Mouse (Mus musculus) MEL (cell line): ENCODE data around the gene Enox2. TPM values are rescaled to one million over a fixed set of nuclear protein-coding genes. Genes with fewer than 3 reads are reported as not detected.

Source experiments
- DNase-seq: peaks from one replicate; pipeline ENCODE4 v3.0.0; 2011; ENCODE audit warnings: low read depth, low spot score
- H3K27ac ChIP-seq: 2 replicates; pipeline ENCODE4 v1.5.1; 2012; ENCODE audit warnings: low read depth, mild to moderate bottlenecking, control low read depth, low read length, moderate library complexity; ENCODE audit not compliant: control insufficient read depth
- H3K27me3 ChIP-seq, 2 experiments: fragments of 150-350 bp in 1 of 2; sonication (generic) in 1 of 2; 2 replicates each; pipeline ENCODE4 v1.6.1; 2012; ENCODE audit warnings: low read length in 2 of 2, mild to moderate bottlenecking in 2 of 2, improper control_type of control experiment in 1 of 2, moderate library complexity in 1 of 2; ENCODE audit not compliant: insufficient read depth in 2 of 2, control insufficient read depth in 1 of 2
- H3K36me3 ChIP-seq, 2 experiments: 2 replicates each; pipeline ENCODE4 v1.6.1; 2012 to 2014; ENCODE audit warnings: low read length in 2 of 2, improper control_type of control experiment in 1 of 2, inconsistent platforms in 1 of 2, mild to moderate bottlenecking in 1 of 2; ENCODE audit not compliant: insufficient read depth in 2 of 2, control insufficient read depth in 1 of 2
- H3K4me1 ChIP-seq, 2 experiments: fragments of 150-350 bp in 1 of 2; sonication (generic) in 1 of 2; 2 replicates each; pipeline ENCODE4 v1.6.1; 2012; ENCODE audit warnings: low read length in 2 of 2, improper control_type of control experiment in 1 of 2, mild to moderate bottlenecking in 1 of 2; ENCODE audit not compliant: insufficient read depth in 2 of 2, control insufficient read depth in 1 of 2
- H3K4me3 ChIP-seq, 2 experiments: fragments of 150-350 bp in 1 of 2; sonication (generic) in 1 of 2; 2 replicates each; pipeline ENCODE4 v1.5.1; 2012; ENCODE audit warnings: low read depth in 2 of 2, low read length in 2 of 2, mild to moderate bottlenecking in 2 of 2, moderate library complexity in 2 of 2, control low read depth in 1 of 2, improper control_type of control experiment in 1 of 2; ENCODE audit not compliant: control insufficient read depth in 1 of 2, insufficient read depth in 1 of 2
- H3K79me2 ChIP-seq: 2 replicates; pipeline ENCODE4 v1.6.1; 2012; ENCODE audit warnings: mild to moderate bottlenecking, low read length, moderate library complexity; ENCODE audit not compliant: control insufficient read depth, poor library complexity, insufficient read depth
- H3K9ac ChIP-seq: 2 replicates; pipeline ENCODE4 v1.6.1; 2012; ENCODE audit warnings: low read depth, mild to moderate bottlenecking, control low read depth, low read length, moderate library complexity; ENCODE audit not compliant: control insufficient read depth, poor library complexity, severe bottlenecking
- H3K9me3 ChIP-seq: fragments of 150-350 bp; sonication (generic); replicated peaks from 2 replicates; pipeline ENCODE4 v1.6.1; 2012; ENCODE audit warnings: mild to moderate bottlenecking, low read length, improper control_type of control experiment, moderate library complexity; ENCODE audit not compliant: insufficient read depth
- BHLHE40 ChIP-seq: IDR thresholded peaks from 2 replicates; pipeline ENCODE4 v1.6.1; 2012; ENCODE audit warnings: low read depth, mild to moderate bottlenecking, inconsistent platforms, low read length, improper control_type of control experiment, borderline replicate concordance
- CHD1 ChIP-seq: IDR thresholded peaks from 2 replicates; pipeline ENCODE4 v1.6.1; 2012; ENCODE audit warnings: low read depth, mild to moderate bottlenecking, inconsistent platforms, low read length, improper control_type of control experiment
- CHD2 ChIP-seq: IDR thresholded peaks from 2 replicates; pipeline ENCODE4 v1.6.1; 2011; ENCODE audit warnings: low read length, improper control_type of control experiment
- ELF1 ChIP-seq: IDR thresholded peaks from 2 replicates; pipeline ENCODE4 v1.6.1; 2014; ENCODE audit warnings: low read depth, mild to moderate bottlenecking, inconsistent platforms, low read length, improper control_type of control experiment, moderate library complexity
- ETS1 ChIP-seq: IDR thresholded peaks from 2 replicates; pipeline ENCODE4 v1.6.1; 2012; ENCODE audit warnings: low read depth, mild to moderate bottlenecking, inconsistent platforms, low read length, improper control_type of control experiment, moderate library complexity
- GABPA ChIP-seq: IDR thresholded peaks from 2 replicates; pipeline ENCODE4 v1.6.1; 2012; ENCODE audit warnings: low read depth, mild to moderate bottlenecking, inconsistent platforms, low read length, improper control_type of control experiment, moderate library complexity
- GATA1 ChIP-seq: IDR thresholded peaks from 2 replicates; pipeline ENCODE4 v1.6.1; 2011; ENCODE audit warnings: low read depth, low read length, improper control_type of control experiment
- HCFC1 ChIP-seq: IDR thresholded peaks from 2 replicates; pipeline ENCODE4 v1.6.1; 2012; ENCODE audit warnings: low read depth, mild to moderate bottlenecking, inconsistent platforms, low read length, improper control_type of control experiment, moderate library complexity
- JUND ChIP-seq: IDR thresholded peaks from 2 replicates; pipeline ENCODE4 v1.6.1; 2011; ENCODE audit warnings: low read depth, mild to moderate bottlenecking, improper control_type of control experiment, low read length
- MAFK ChIP-seq: IDR thresholded peaks from 2 replicates; pipeline ENCODE4 v1.6.1; 2011; ENCODE audit warnings: low read depth, mild to moderate bottlenecking, low read length, improper control_type of control experiment, borderline replicate concordance
- MAX ChIP-seq: IDR thresholded peaks from 2 replicates; pipeline ENCODE4 v1.6.1; 2011; ENCODE audit warnings: low read length, improper control_type of control experiment
- MAZ ChIP-seq: IDR thresholded peaks from 2 replicates; pipeline ENCODE4 v1.6.1; 2012; ENCODE audit warnings: low read depth, mild to moderate bottlenecking, inconsistent platforms, low read length, improper control_type of control experiment
- MEF2A ChIP-seq: IDR thresholded peaks from 2 replicates; pipeline ENCODE4 v1.6.1; 2014; ENCODE audit warnings: low read depth, mild to moderate bottlenecking, inconsistent platforms, low read length, improper control_type of control experiment; ENCODE audit not compliant: poor library complexity, insufficient replicate concordance, severe bottlenecking; ENCODE audit errors: extremely low read depth
- MXI1 ChIP-seq: IDR thresholded peaks from 2 replicates; pipeline ENCODE4 v1.6.1; 2011; ENCODE audit warnings: mild to moderate bottlenecking, low read depth, low read length, improper control_type of control experiment
- POLR2A ChIP-seq, 2 experiments: IDR thresholded peaks; 2 replicates each; pipeline ENCODE4 v1.6.1; 2011 to 2012; ENCODE audit warnings: low read length in 2 of 2, mild to moderate bottlenecking in 2 of 2, control low read depth in 1 of 2, improper control_type of control experiment in 1 of 2, low read depth in 1 of 2, moderate library complexity in 1 of 2; ENCODE audit not compliant: control insufficient read depth in 1 of 2, insufficient read depth in 1 of 2, poor library complexity in 1 of 2
- POLR2AphosphoS5 ChIP-seq: IDR thresholded peaks from 2 replicates; pipeline ENCODE4 v1.6.1; 2012; ENCODE audit warnings: low read depth, borderline replicate concordance, mild to moderate bottlenecking, inconsistent platforms, low read length, moderate library complexity, mixed read lengths
- SIN3A ChIP-seq: IDR thresholded peaks from 2 replicates; pipeline ENCODE4 v1.6.1; 2012; ENCODE audit warnings: low read length, improper control_type of control experiment, inconsistent platforms
- SMC3 ChIP-seq: IDR thresholded peaks from 2 replicates; pipeline ENCODE4 v1.6.1; 2011; ENCODE audit warnings: low read depth, low read length, improper control_type of control experiment
- TAL1 ChIP-seq: IDR thresholded peaks from 2 replicates; pipeline ENCODE4 v1.6.1; 2012; ENCODE audit warnings: mild to moderate bottlenecking, inconsistent platforms, low read length, moderate library complexity, mixed read lengths
- TCF12 ChIP-seq: IDR thresholded peaks from 2 replicates; pipeline ENCODE4 v1.6.1; 2014; ENCODE audit warnings: low read depth, mild to moderate bottlenecking, inconsistent platforms, low read length, improper control_type of control experiment, moderate library complexity
- UBTF ChIP-seq: IDR thresholded peaks from 2 replicates; pipeline ENCODE4 v1.6.1; 2012; ENCODE audit warnings: low read depth, mild to moderate bottlenecking, inconsistent platforms, low read length, improper control_type of control experiment, moderate library complexity, borderline replicate concordance; ENCODE audit not compliant: insufficient read depth
- USF1 ChIP-seq: IDR thresholded peaks from 2 replicates; pipeline ENCODE4 v1.6.1; 2014; ENCODE audit warnings: low read depth, mild to moderate bottlenecking, inconsistent platforms, low read length, improper control_type of control experiment, moderate library complexity
- USF2 ChIP-seq, 2 experiments: IDR thresholded peaks; 2 replicates each; pipeline ENCODE4 v1.6.1; 2011 to 2012; ENCODE audit warnings: improper control_type of control experiment in 2 of 2, low read length in 2 of 2, borderline replicate concordance in 1 of 2, inconsistent platforms in 1 of 2, low read depth in 1 of 2, mild to moderate bottlenecking in 1 of 2; ENCODE audit not compliant: insufficient read depth in 1 of 2
- ZC3H11A ChIP-seq: IDR thresholded peaks from 2 replicates; pipeline ENCODE4 v1.6.1; 2012; ENCODE audit warnings: low read depth, mild to moderate bottlenecking, inconsistent platforms, low read length, improper control_type of control experiment
- ZKSCAN1 ChIP-seq: IDR thresholded peaks from 2 replicates; pipeline ENCODE4 v1.6.1; 2012; ENCODE audit warnings: low read depth, mild to moderate bottlenecking, inconsistent platforms, low read length, improper control_type of control experiment, moderate library complexity
- ZMIZ1 ChIP-seq: IDR thresholded peaks from 2 replicates; pipeline ENCODE4 v1.6.1; 2012; ENCODE audit warnings: low read depth, mild to moderate bottlenecking, inconsistent platforms, low read length, improper control_type of control experiment, moderate library complexity
- ZNF384 ChIP-seq: IDR thresholded peaks from 2 replicates; pipeline ENCODE4 v1.6.1; 2012; ENCODE audit warnings: low read depth, mild to moderate bottlenecking, inconsistent platforms, low read length, improper control_type of control experiment
- polyA plus RNA-seq, 2 experiments: library from polyadenylated mRNA; stranded (reverse) in 1 of 2; unstranded in 1 of 2; fragments of >175 nt in 1 of 2; fragments of >200 nt in 1 of 2; gene quantifications; 2 replicates each; pipeline versions ENCODE4 v1.2.1 to v1.2.4; 2012; ENCODE audit warnings: low replicate concordance in 2 of 2, low read depth in 1 of 2; ENCODE audit not compliant: insufficient read length in 2 of 2, insufficient read depth in 1 of 2, missing spikeins in 1 of 2
- total RNA-seq: library from RNA; depleted of rRNA; stranded (reverse); fragments of 300-350 nt; gene quantifications from 2 replicates; pipeline ENCODE4 v1.2.3, GENCODE M21; 2012

Enox2 gene
- total and polyA plus RNA-seq, 3 experiments, result 8.6 to 11.0 TPM; not detected in 1

DNA sequence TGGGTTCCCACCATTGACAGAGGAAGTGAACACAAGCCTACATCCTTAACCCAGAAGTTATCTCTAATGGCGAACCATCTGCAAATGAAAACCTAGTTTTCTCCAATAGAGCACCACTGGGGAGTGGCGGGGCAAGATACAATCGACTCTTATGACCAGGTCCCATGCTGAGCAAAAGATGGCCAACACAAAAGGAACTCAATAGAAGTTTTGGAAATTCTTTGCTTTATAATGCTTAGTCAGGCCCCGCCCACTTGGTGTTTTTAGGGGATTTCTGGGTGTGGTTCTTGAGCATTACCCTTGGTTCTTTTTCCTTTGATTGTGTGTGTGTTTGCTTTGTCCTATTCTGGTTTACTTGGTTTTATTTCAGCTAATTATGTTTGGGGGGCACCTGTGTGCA is 37.2 kb downstream of the Enox2 start:
- no peaks in the 10 kb centered on the region for H3K36me3 ChIP-seq
- H3K4me3 ChIP-seq, result no peak overlapping the region
- no peaks in the 10 kb centered on the region for H3K9me3 ChIP-seq
- no peak overlapping the region for H3K9ac ChIP-seq
- H3K79me2 ChIP-seq, result no peaks in the 10 kb centered on the region
- no peak for TF ChIP-seq ZKSCAN1
- no peak for TF ChIP-seq ZNF384
- TF ChIP-seq ZMIZ1, result no peak
- no peak for TF ChIP-seq TCF12
- TF ChIP-seq POLR2AphosphoS5, result no peak
- no peak for TF ChIP-seq CHD1
- TF ChIP-seq GATA1, result no peak
- TF ChIP-seq MAX, result no peak
- TF ChIP-seq ETS1, result no peak
- no peak for TF ChIP-seq BHLHE40
- no peak for TF ChIP-seq SMC3
- TF ChIP-seq HCFC1, result no peak
- no peak for TF ChIP-seq TAL1
- no peak for TF ChIP-seq USF2 (IDR thresholded peaks at IDR 0.05; ENCODE audit: borderline replicate concordance in 1 of 2, insufficient read depth in 1 of 2, low read depth in 1 of 2, low read length in 2 of 2)
- no peak for TF ChIP-seq USF1
- no peak for TF ChIP-seq MEF2A
- TF ChIP-seq JUND, result no peak
- no peak for TF ChIP-seq POLR2A (IDR thresholded peaks at IDR 0.05; ENCODE audit: control insufficient read depth in 1 of 2, insufficient read depth in 1 of 2, low read depth in 1 of 2, low read length in 2 of 2, poor library complexity in 1 of 2)
- TF ChIP-seq UBTF, result no peak
- no peaks in the 10 kb centered on the region for H3K27me3 ChIP-seq
- H3K4me1 ChIP-seq, result no peaks in the 10 kb centered on the region
- H3K27ac ChIP-seq, result no peak overlapping the region
- no peak for DNase-seq

- no peak overlapping the region for H3K27ac ChIP-seq
- TF ChIP-seq GABPA, result no peak
- no peak for TF ChIP-seq ZKSCAN1
- no peak for TF ChIP-seq JUND
- TF ChIP-seq MXI1, result no peak
- no peak for TF ChIP-seq ZMIZ1
- no peak for TF ChIP-seq UBTF
- no peak for TF ChIP-seq MAZ
- no peak for TF ChIP-seq CHD2
- no peak for TF ChIP-seq ELF1
- no peak for TF ChIP-seq ZC3H11A
- TF ChIP-seq SIN3A, result no peak
- no peak for TF ChIP-seq GATA1
- TF ChIP-seq MAFK, result no peak
- no peak for TF ChIP-seq USF1
- TF ChIP-seq ZNF384, result no peak
- TF ChIP-seq SMC3, result no peak
- no peak for TF ChIP-seq POLR2A (IDR thresholded peaks at IDR 0.05; ENCODE audit: control insufficient read depth in 1 of 2, insufficient read depth in 1 of 2, low read depth in 1 of 2, low read length in 2 of 2, poor library complexity in 1 of 2)
- no peak for TF ChIP-seq MEF2A
- no peak for TF ChIP-seq HCFC1
- TF ChIP-seq, all 39 proteins: peak for 0
- Histone ChIP-seq H3K27me3 (no peaks in the 10 kb centered on the region), H3K4me3 (no peak overlapping the region), H3K4me1 (no peaks in the 10 kb centered on the region), H3K79me2 (no peaks in the 10 kb centered on the region), H3K9ac (no peak overlapping the region), H3K9me3 (no peaks in the 10 kb centered on the region), H3K36me3 (no peaks in the 10 kb centered on the region)
- DNase-seq, result no peak
Measured at GRCm38 (mm10) chrX:49225792-49226426, 62.1 kb downstream of the Enox2 start.
